In genomic region chr13:38597076-38597475, GRCm38 (mm10) we compare ENCODE assay signal across 10 mouse cellular contexts. TPM values are rescaled to one million over a fixed set of nuclear protein-coding genes. Genes with fewer than 3 reads are reported as not detected.
DNase-seq lines count a peak whose midpoint lies in the region; ATAC-seq and TF ChIP-seq lines count a peak whose summit lies in the region.
"Had no signal": no experiment of that assay in that cellular context is flagged by ENCODE, and none has a peak within 500 bp of the region (broad histone marks: within the 10 kb centered on the region; RNA-seq: fewer than 3 reads in every experiment).

No protein-coding gene starts in this region.

- H3K9me3 ChIP-seq in forebrain, embryonic 16.5 days (ENCODE audit: control insufficient read depth, low read length): no peaks in the 10 kb centered on the region
- no peaks in the 10 kb centered on the region for H3K9me3 ChIP-seq in forebrain, embryonic 13.5 days (replicated peaks)
- H3K9me3 ChIP-seq: liver, embryonic 13.5 days; neural tube, embryonic 13.5 days had no signal

- 60% methylated on average over 3 of the region's 3 CpGs for WGBS in forebrain, embryonic 16.5 days
- WGBS in forebrain, embryonic 13.5 days: 63% methylated on average over 3 of the region's 3 CpGs

- no peak overlapping the region for H3K27ac ChIP-seq in forebrain, embryonic 16.5 days (ENCODE audit: low read length)
- no peak overlapping the region for H3K27ac ChIP-seq in forebrain, embryonic 13.5 days
- H3K27ac ChIP-seq in layer of hippocampus, adult 2 months: no peak overlapping the region
- H3K27ac ChIP-seq: liver, embryonic 13.5 days; neural tube, embryonic 13.5 days had no signal

- DNase-seq in layer of hippocampus, adult 2 months (ENCODE audit: low spot score in 2 of 2): no peak
- DNase-seq in layer of hippocampus, postnatal 36 days: no peak
- peak; percentile 21 for DNase-seq in 416B (ENCODE audit: low read depth)
- peak; percentile 67 for DNase-seq in adipocyte (ENCODE audit: low spot score)
- DNase-seq in cerebellum, adult 8-10 months: no peak
- DNase-seq: liver, embryonic 13.5 days had no signal

- H3K4me2 ChIP-seq in forebrain, embryonic 16.5 days (ENCODE audit: low read length): no peak overlapping the region
- H3K4me2 ChIP-seq in forebrain, embryonic 13.5 days: no peak overlapping the region
- H3K4me2 ChIP-seq: liver, embryonic 13.5 days; neural tube, embryonic 13.5 days had no signal

- H3K9ac ChIP-seq in forebrain, embryonic 16.5 days (replicated peaks; ENCODE audit: low read depth, low read length): no peak overlapping the region
- no peak overlapping the region for H3K9ac ChIP-seq in forebrain, embryonic 13.5 days
- H3K9ac ChIP-seq: liver, embryonic 13.5 days; neural tube, embryonic 13.5 days had no signal

- H3K27me3 ChIP-seq in forebrain, embryonic 16.5 days (replicated peaks; ENCODE audit: control insufficient read depth, insufficient read depth, low read length): no peaks in the 10 kb centered on the region
- no peaks in the 10 kb centered on the region for H3K27me3 ChIP-seq in forebrain, embryonic 13.5 days
- H3K27me3 ChIP-seq: liver, embryonic 13.5 days; neural tube, embryonic 13.5 days had no signal

- H3K36me3 ChIP-seq in forebrain, embryonic 16.5 days (ENCODE audit: control insufficient read depth, insufficient read depth): no peaks in the 10 kb centered on the region
- H3K36me3 ChIP-seq in forebrain, embryonic 13.5 days (ENCODE audit: poor library complexity, severe bottlenecking): no peaks in the 10 kb centered on the region

- ATAC-seq in forebrain, embryonic 16.5 days: 0 out of 2 replicates have a peak, but pooled peaks have one; percentile 36
- no peak; the same call in 1 of the 2 replicates for ATAC-seq in forebrain, embryonic 13.5 days
- ATAC-seq in erythroid progenitor cell, adult 5-6 weeks (replicated peaks; ENCODE audit: low FRiP score, poor library complexity, severe bottlenecking): no peak

- H3K4me3 ChIP-seq in forebrain, embryonic 16.5 days (replicated peaks; ENCODE audit: low read length): no peak overlapping the region
- H3K4me3 ChIP-seq in forebrain, embryonic 13.5 days: no peak overlapping the region
- no peak overlapping the region for H3K4me3 ChIP-seq in layer of hippocampus, adult 2 months
- H3K4me3 ChIP-seq: liver, embryonic 13.5 days; neural tube, embryonic 13.5 days had no signal

- no peaks in the 10 kb centered on the region for H3K4me1 ChIP-seq in forebrain, embryonic 16.5 days (replicated peaks; ENCODE audit: control insufficient read depth, insufficient read depth, low read length)
- H3K4me1 ChIP-seq in forebrain, embryonic 13.5 days: no peaks in the 10 kb centered on the region
- H3K4me1 ChIP-seq: neural tube, embryonic 13.5 days had no signal

- TF ChIP-seq CTCF in layer of hippocampus, adult 2 months (conservative IDR thresholded peaks at IDR 0.05): peak; percentile 75

RNA-seq across cellular contexts. Expression of gene Bloc1s5, which starts 37.8 kb away (rescaled TPM):
- polyA plus RNA-seq in forebrain, embryonic 16.5 days (2015; fragmentation: Nextera tagmentation; extraction: Ambion mirVana): 20.1 and 25.1 TPM in 2 replicates
- polyA plus RNA-seq in forebrain, embryonic 13.5 days (2015; fragmentation: Nextera tagmentation; extraction: Ambion mirVana): 24.3 and 25.2 TPM in 2 replicates
- 10 to 100 TPM in 1 of 2 experiments, 1 to 10 TPM in 1; 9.0 to 11.8 TPM for total RNA-seq in layer of hippocampus, adult 2 months (2021)
- total RNA-seq in layer of hippocampus, postnatal 36 days (2021): 10 to 100 TPM in 1 of 2 experiments, 1 to 10 TPM in 1; 9.6 to 10.3 TPM
- total RNA-seq in erythroid progenitor cell, adult 5-6 weeks (2015; ENCODE audit: low replicate concordance): 2.9 and 4.6 TPM in 2 replicates
- 4.5 and 7.0 TPM in 2 replicates for total RNA-seq in erythroid progenitor cell, adult 5-6 weeks (2017; ENCODE audit: low replicate concordance)

Comparison
In these comparisons a context has a peak if more than half of its experiments do, and no peak if none do; other contexts are left out.
1. DNase-seq: peak in 416B (single experiment) and adipocyte (single experiment); none in layer of hippocampus, adult 2 months (0 of 2), layer of hippocampus, postnatal 36 days (0 of 2) and cerebellum, adult 8-10 months (single experiment).